Comparison of ENCODE assay signal across 16 mouse cellular contexts in genomic region chr17:25076906-25077305, GRCm38 (mm10). TPM values are rescaled to one million over a fixed set of nuclear protein-coding genes. Genes with fewer than 3 reads are reported as not detected.
DNase-seq lines count a peak whose midpoint lies in the region; ATAC-seq and TF ChIP-seq lines count a peak whose summit lies in the region.
"Had no signal": no experiment of that assay in that cellular context is flagged by ENCODE, and none has a peak within 500 bp of the region (broad histone marks: within the 10 kb centered on the region; RNA-seq: fewer than 3 reads in every experiment).

No protein-coding gene starts in this region.

- no peak for TF ChIP-seq CTCF in left cerebral cortex, adult 2 months (IDR thresholded peaks at IDR 0.05)

- intact Hi-C loops in left cerebral cortex, adult 2 months (cut with DNase I), result no loop called here

- H3K27me3 ChIP-seq in heart, embryonic 15.5 days, result no peaks in the 10 kb centered on the region
- no peaks in the 10 kb centered on the region; the same call in 1 of the 2 replicates for H3K27me3 ChIP-seq in liver, embryonic 12.5 days (replicated peaks)
- H3K27me3 ChIP-seq: limb, embryonic 12.5 days; neural tube, embryonic 12.5 days had no signal

- no peaks in the 10 kb centered on the region for H3K36me3 ChIP-seq in heart, embryonic 15.5 days
- H3K36me3 ChIP-seq in liver, embryonic 12.5 days, result no peaks in the 10 kb centered on the region; the same call in 1 of the 2 replicates

- 89% methylated on average over 4 of the region's 4 CpGs for WGBS in heart, embryonic 15.5 days
- WGBS in liver, embryonic 12.5 days (ENCODE audit: insufficient replicate concordance), result 86% methylated on average over 4 of the region's 4 CpGs

- no peak for ATAC-seq in heart, embryonic 15.5 days (replicated peaks; ENCODE audit: insufficient number of reproducible peaks, insufficient read depth, low FRiP score, low read depth)
- no peak for ATAC-seq in liver, embryonic 12.5 days
- ATAC-seq: forebrain, embryonic 16.5 days had no signal

- no peaks in the 10 kb centered on the region for H3K9me3 ChIP-seq in heart, embryonic 15.5 days (replicated peaks)
- H3K9me3 ChIP-seq in liver, embryonic 12.5 days (replicated peaks), result no peaks in the 10 kb centered on the region
- H3K9me3 ChIP-seq: limb, embryonic 12.5 days; neural tube, embryonic 12.5 days had no signal

- peak overlapping the region; percentile 56; the same call in 1 of the 2 replicates for H3K4me2 ChIP-seq in heart, embryonic 15.5 days
- H3K4me2 ChIP-seq in liver, embryonic 12.5 days, result no peak overlapping the region
- H3K4me2 ChIP-seq: limb, embryonic 12.5 days had no signal

- H3K4me3 ChIP-seq in heart, embryonic 15.5 days, result 0 out of 2 replicates have a peak overlapping the region, but pooled peaks have one; percentile 0
- no peak overlapping the region for H3K4me3 ChIP-seq in left cerebral cortex, adult 2 months
- H3K4me3 ChIP-seq in liver, embryonic 12.5 days, result no peak overlapping the region
- H3K4me3 ChIP-seq: limb, embryonic 12.5 days; neural tube, embryonic 12.5 days had no signal

- peaks cover 38% of the 10 kb centered on the region for H3K4me1 ChIP-seq in heart, embryonic 15.5 days (replicated peaks)
- peaks cover 17% of the 10 kb centered on the region for H3K4me1 ChIP-seq in liver, embryonic 12.5 days
- H3K4me1 ChIP-seq: neural tube, embryonic 12.5 days had no signal

- DNase-seq in heart, postnatal 4 days, result no peak
- no peak for DNase-seq in left cerebral cortex, adult 2 months (ENCODE audit: extremely low spot score in 1 of 2, low spot score in 2 of 2)
- no peak for DNase-seq in left cerebral cortex, adult 11 months (ENCODE audit: low spot score)
- peak; percentile 85 for DNase-seq in brain, adult 2 months (ENCODE audit: low read depth, low spot score)
- DNase-seq in cerebellum, adult 8-10 months, result peak; percentile 26
- no peak for DNase-seq in ovary, postnatal 10 days (ENCODE audit: low spot score)
- DNase-seq: adrenal gland, postnatal 36 days; embryo, embryonic 11 days; heart, adult 11 months had no signal

- no peak overlapping the region for H3K27ac ChIP-seq in heart, embryonic 15.5 days
- peak overlapping the region; percentile 4; the same call in 1 of the 2 replicates for H3K27ac ChIP-seq in left cerebral cortex, adult 2 months
- H3K27ac ChIP-seq in liver, embryonic 12.5 days, result no peak overlapping the region
- H3K27ac ChIP-seq: limb, embryonic 12.5 days; neural tube, embryonic 12.5 days had no signal

- no peak overlapping the region for H3K9ac ChIP-seq in heart, embryonic 15.5 days
- no peak overlapping the region for H3K9ac ChIP-seq in liver, embryonic 12.5 days
- H3K9ac ChIP-seq: limb, embryonic 12.5 days; neural tube, embryonic 12.5 days had no signal

RNA-seq across cellular contexts. Expression of gene Tmem204, which starts 6.5 kb away (rescaled TPM):
- 23.1 and 24.8 TPM in 2 replicates for polyA plus RNA-seq in heart, embryonic 15.5 days (2015; fragmentation: Nextera tagmentation; extraction: Ambion mirVana)
- total RNA-seq in heart, postnatal 4 days (2021), result 10 to 100 TPM; 25.2 to 27.4 TPM
- total RNA-seq in left cerebral cortex, adult 2 months (2021), result 10 to 100 TPM in 1 of 2 experiments, 1 to 10 TPM in 1; 9.5 to 11.1 TPM
- 6.1 and 7.2 TPM in 2 replicates for polyA plus RNA-seq in liver, embryonic 12.5 days (2016; fragmentation: Nextera tagmentation; extraction: Ambion mirVana)
- total RNA-seq: megakaryocyte-erythroid progenitor cell, adult 5-6 weeks had no signal

RNA-seq across cellular contexts. Expression of gene Telo2, which starts 38.9 kb away (rescaled TPM):
- 22.9 and 33.6 TPM in 2 replicates for polyA plus RNA-seq in heart, embryonic 15.5 days (2015; fragmentation: Nextera tagmentation; extraction: Ambion mirVana)
- 10 to 100 TPM; 16.4 to 17.5 TPM for total RNA-seq in heart, postnatal 4 days (2021)
- total RNA-seq in left cerebral cortex, adult 2 months (2021), result 10 to 100 TPM; 25.8 to 30.7 TPM
- 25.6 and 28.6 TPM in 2 replicates for polyA plus RNA-seq in liver, embryonic 12.5 days (2016; fragmentation: Nextera tagmentation; extraction: Ambion mirVana)

RNA-seq across cellular contexts. Expression of gene Ptx4, which starts 43.7 kb away (rescaled TPM):
- polyA plus RNA-seq in heart, embryonic 15.5 days (2015; fragmentation: Nextera tagmentation; extraction: Ambion mirVana), result 0.16 and 0.30 TPM in 2 replicates
- total RNA-seq in heart, postnatal 4 days (2021), result 1 to 10 TPM; 1.4 TPM
- under 1 TPM; 0.33 to 0.63 TPM for total RNA-seq in left cerebral cortex, adult 2 months (2021)
- not detected in 2 replicates for polyA plus RNA-seq in liver, embryonic 12.5 days (2016; fragmentation: Nextera tagmentation; extraction: Ambion mirVana)
- total RNA-seq: adrenal gland, postnatal 36 days had no signal
- polyA plus RNA-seq: forebrain, embryonic 16.5 days; neural tube, embryonic 12.5 days; spleen, adult 2 months had no signal

RNA-seq across cellular contexts. Expression of gene Clcn7, which starts 56.3 kb away (rescaled TPM):
- 14.8 and 18.3 TPM in 2 replicates for polyA plus RNA-seq in heart, embryonic 15.5 days (2015; fragmentation: Nextera tagmentation; extraction: Ambion mirVana)
- 10 to 100 TPM; 25.2 to 25.6 TPM for total RNA-seq in heart, postnatal 4 days (2021)
- total RNA-seq in left cerebral cortex, adult 2 months (2021), result 10 to 100 TPM; 48.5 to 53.9 TPM
- 13.7 and 14.8 TPM in 2 replicates for polyA plus RNA-seq in liver, embryonic 12.5 days (2016; fragmentation: Nextera tagmentation; extraction: Ambion mirVana)

Comparison
In these comparisons a context has a peak if more than half of its experiments do, and no peak if none do; other contexts are left out.
1. DNase-seq: peak in brain, adult 2 months (single experiment) and cerebellum, adult 8-10 months (single experiment); none in heart, postnatal 4 days (single experiment), left cerebral cortex, adult 2 months (0 of 2), left cerebral cortex, adult 11 months (single experiment) and ovary, postnatal 10 days (single experiment).